Mouse (Mus musculus) stomach, embryonic 15.5 days (tissue): Measurements from ENCODE around the gene Map1b. TPM values are rescaled to one million over a fixed set of nuclear protein-coding genes. Genes with fewer than 3 reads are reported as not detected.

Experiments
- ATAC-seq: fragments of 200-750 bp; cut with Nextera tagmentation; 2 replicates; pipeline ENCODE4 v1.8.0; 2017; ENCODE audit warnings: low read depth, moderate number of reproducible peaks, moderate TSS enrichment; ENCODE audit not compliant: insufficient read depth, low FRiP score
- H3K27ac ChIP-seq: fragments of 300-500 bp; sonication (generic); 2 replicates; pipeline ENCODE4 v1.5.1; 2015; ENCODE audit warnings: mild to moderate bottlenecking, inconsistent platforms
- H3K27me3 ChIP-seq: fragments of 300-500 bp; sonication (generic); replicated peaks from 2 replicates; pipeline ENCODE4 v1.6.1; 2015; ENCODE audit warnings: inconsistent platforms
- H3K36me3 ChIP-seq: fragments of 300-500 bp; sonication (generic); 2 replicates; pipeline ENCODE4 v1.6.1; 2015; ENCODE audit warnings: inconsistent platforms
- H3K4me1 ChIP-seq: fragments of 300-500 bp; sonication (generic); 2 replicates; pipeline ENCODE4 v1.6.1; 2015; ENCODE audit warnings: inconsistent platforms
- H3K4me2 ChIP-seq: fragments of 300-500 bp; sonication (generic); 2 replicates; pipeline ENCODE4 v1.6.1; 2015; ENCODE audit warnings: mild to moderate bottlenecking, inconsistent platforms
- H3K4me3 ChIP-seq: fragments of 300-500 bp; sonication (generic); replicated peaks from 2 replicates; pipeline ENCODE4 v1.5.1; 2015; ENCODE audit warnings: inconsistent platforms
- H3K9ac ChIP-seq: fragments of 300-500 bp; sonication (generic); 2 replicates; pipeline ENCODE4 v1.6.1; 2015; ENCODE audit warnings: inconsistent platforms
- H3K9me3 ChIP-seq: fragments of 300-500 bp; sonication (generic); 2 replicates; pipeline ENCODE4 v1.6.1; 2016; ENCODE audit warnings: inconsistent platforms
- WGBS: fragments of 180-500 bp; shearing (Covaris S2); methylation state at CpG from one replicate; pipeline ENCODE4 v1.1.7; 2015; 5-methylcytosine and 5-hydroxymethylcytosine counted together
- polyA plus RNA-seq: library from polyadenylated mRNA; unstranded; fragments of >200 nt; fragmentation: Nextera tagmentation; extraction: Ambion mirVana; gene quantifications from 2 replicates; pipeline ENCODE4 v1.2.1, GENCODE M21; 2015

The Map1b gene
- polyA plus RNA-seq, 1 experiment from 2014 or later = 131 TPM

- Histone ChIP-seq H3K4me1 (peaks cover 9% of the 10 kb centered on the region; the same call in 1 of the 2 replicates), H3K4me3 (no peak overlapping the region), H3K27ac (peak overlapping the region; percentile 26; the same call in 1 of the 2 replicates), H3K36me3 (peaks cover 10% of the 10 kb centered on the region), H3K27me3 (no peaks in the 10 kb centered on the region), H3K9ac (no peak overlapping the region), H3K9me3 (no peaks in the 10 kb centered on the region), H3K4me2 (no peak overlapping the region)
- 57% methylated on average over 13 of the region's 13 CpGs for WGBS
- no peak; the same call in 1 of the 2 replicates for ATAC-seq
Observed at GRCm38 (mm10) chr13:99413481-99414351, 102.6 kb downstream of the Map1b start.

- Histone ChIP-seq H3K4me1 (peaks cover 9% of the 10 kb centered on the region; the same call in 1 of the 2 replicates), H3K4me3 (no peak overlapping the region), H3K4me2 (no peak overlapping the region), H3K27me3 (no peaks in the 10 kb centered on the region), H3K9me3 (no peaks in the 10 kb centered on the region), H3K9ac (no peak overlapping the region), H3K36me3 (peaks cover 10% of the 10 kb centered on the region), H3K27ac (peak overlapping the region; percentile 60)
- 63% methylated on average over 11 of the region's 11 CpGs for WGBS
- 0 out of 2 replicates have a peak, but pooled peaks have one; percentile 45 for ATAC-seq
Observed at GRCm38 (mm10) chr13:99412477-99413080, 103.8 kb downstream of the Map1b start.

GRCm38 (mm10) chr13:99411761-99412160 lies 104.6 kb downstream of the Map1b start:
- Histone ChIP-seq H3K4me3 (no peak overlapping the region), H3K9ac (no peak overlapping the region), H3K4me2 (no peak overlapping the region), H3K27ac (0 out of 2 replicates have a peak overlapping the region, but pooled peaks have one; percentile 60), H3K27me3 (no peaks in the 10 kb centered on the region), H3K9me3 (no peaks in the 10 kb centered on the region), H3K4me1 (peaks cover 9% of the 10 kb centered on the region; the same call in 1 of the 2 replicates), H3K36me3 (peaks cover 10% of the 10 kb centered on the region)
- no peak for ATAC-seq
- WGBS = 88% methylated on average over 3 of the region's 3 CpGs

- no peak overlapping the region for H3K27ac ChIP-seq
- H3K27me3 ChIP-seq = no peaks in the 10 kb centered on the region
- H3K4me3 ChIP-seq = no peak overlapping the region
- no peaks in the 10 kb centered on the region for H3K9me3 ChIP-seq
- H3K4me1 ChIP-seq = peaks cover 9% of the 10 kb centered on the region; the same call in 1 of the 2 replicates
- H3K36me3 ChIP-seq = peaks cover 17% of the 10 kb centered on the region
- H3K9ac ChIP-seq = no peak overlapping the region
- ATAC-seq = no peak
- 71% methylated on average over 14 of the region's 14 CpGs for WGBS
- no peak overlapping the region for H3K4me2 ChIP-seq
Observed at GRCm38 (mm10) chr13:99410611-99411515, 105.5 kb downstream of the Map1b start.

DNA sequence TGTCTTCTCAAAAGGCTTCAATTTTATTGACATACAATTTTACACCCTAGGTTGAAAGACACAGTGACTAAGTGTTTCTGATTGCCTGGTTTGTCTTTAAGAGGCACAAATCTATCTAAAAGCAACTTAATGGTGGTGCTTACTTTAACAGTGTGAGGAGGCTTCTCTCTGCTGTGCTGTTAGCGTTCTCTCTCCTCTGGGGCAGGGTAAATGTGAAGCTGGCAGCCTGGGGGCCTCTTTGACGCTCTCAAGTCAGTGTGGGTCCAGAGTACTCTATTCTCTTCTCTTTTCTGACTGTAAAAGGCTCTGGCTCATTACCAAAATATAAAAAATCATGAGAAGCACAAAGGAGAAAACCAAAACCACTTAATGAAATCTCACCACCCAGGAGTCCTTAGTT lies 107.1 kb downstream of the Map1b start:
- Histone ChIP-seq H3K27ac (no peak overlapping the region), H3K27me3 (no peaks in the 10 kb centered on the region), H3K4me1 (peaks cover 3% of the 10 kb centered on the region; the same call in 1 of the 2 replicates), H3K9me3 (no peaks in the 10 kb centered on the region), H3K36me3 (peaks cover 14% of the 10 kb centered on the region), H3K9ac (no peak overlapping the region), H3K4me2 (no peak overlapping the region), H3K4me3 (no peak overlapping the region)
- no peak for ATAC-seq
- WGBS = 51% methylated on average over 2 of the region's 2 CpGs

DNA sequence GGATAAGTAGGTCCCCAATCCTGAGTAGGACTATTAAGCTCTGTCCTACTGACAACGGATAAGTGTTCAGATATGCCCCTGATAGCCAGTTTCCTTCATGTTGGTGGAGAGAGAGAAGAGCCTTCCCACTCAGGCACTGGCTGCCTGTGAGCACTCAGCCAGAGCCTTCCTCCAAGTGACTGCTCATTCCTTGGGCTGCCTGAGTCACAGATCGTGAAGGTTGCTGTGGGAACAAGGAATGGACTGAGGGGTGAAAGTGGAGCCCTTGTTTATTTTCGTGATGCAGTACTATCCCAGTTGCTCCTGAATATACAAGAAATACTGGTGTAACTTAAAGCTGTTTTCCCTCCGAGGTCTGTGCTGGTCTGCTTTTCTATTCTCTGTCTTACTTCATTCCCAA lies 117.0 kb downstream of the Map1b start:
- no peak overlapping the region for H3K4me2 ChIP-seq
- H3K4me1 ChIP-seq = peaks cover 5% of the 10 kb centered on the region
- no peak overlapping the region for H3K4me3 ChIP-seq
- no peak overlapping the region for H3K9ac ChIP-seq
- 70% methylated on average over 4 of the region's 4 CpGs for WGBS
- H3K27ac ChIP-seq = no peak overlapping the region
- no peak for ATAC-seq
- H3K27me3 ChIP-seq = no peaks in the 10 kb centered on the region
- H3K9me3 ChIP-seq = no peaks in the 10 kb centered on the region
- no peaks in the 10 kb centered on the region; the same call in 1 of the 2 replicates for H3K36me3 ChIP-seq

GRCm38 (mm10) chr13:99398149-99398701 lies 118.1 kb downstream of the Map1b start:
- ATAC-seq = peak; percentile 66; the same call in 1 of the 2 replicates
- H3K9ac ChIP-seq = no peak overlapping the region
- H3K4me1 ChIP-seq = peaks cover 5% of the 10 kb centered on the region
- 82% methylated on average over 12 of the region's 12 CpGs for WGBS
- no peak overlapping the region for H3K27ac ChIP-seq
- H3K9me3 ChIP-seq = no peaks in the 10 kb centered on the region
- H3K36me3 ChIP-seq = no peaks in the 10 kb centered on the region
- H3K27me3 ChIP-seq = no peaks in the 10 kb centered on the region
- H3K4me2 ChIP-seq = no peak overlapping the region
- H3K4me3 ChIP-seq = no peak overlapping the region

DNA sequence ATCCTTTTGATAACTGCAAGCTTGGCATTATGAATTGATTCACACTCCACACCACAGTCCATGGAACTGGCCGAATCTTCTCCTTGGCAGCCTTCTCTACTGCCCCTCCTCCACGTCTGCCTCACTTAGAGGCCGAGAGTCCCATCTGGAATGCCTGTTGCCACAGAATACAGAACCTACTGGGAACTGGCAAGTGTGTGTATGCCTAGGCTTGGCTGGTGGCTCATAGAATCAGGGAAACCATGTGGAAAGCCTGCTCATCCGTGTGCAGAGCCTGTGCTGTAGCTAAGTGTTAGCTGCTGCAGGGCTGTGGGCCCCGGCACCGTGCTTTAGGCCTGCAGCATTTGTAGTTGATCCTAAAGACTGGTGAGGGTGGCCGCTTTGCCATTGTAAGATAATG lies 119.1 kb downstream of the Map1b start:
- 83% methylated on average over 7 of the region's 7 CpGs for WGBS
- Histone ChIP-seq H3K36me3 (no peaks in the 10 kb centered on the region), H3K9ac (no peak overlapping the region), H3K9me3 (no peaks in the 10 kb centered on the region), H3K4me1 (peaks cover 5% of the 10 kb centered on the region), H3K4me2 (no peak overlapping the region), H3K27me3 (no peaks in the 10 kb centered on the region), H3K27ac (no peak overlapping the region), H3K4me3 (no peak overlapping the region)
- ATAC-seq = no peak

- 57% methylated on average over 12 of the region's 12 CpGs for WGBS
- H3K4me2 ChIP-seq = no peak overlapping the region
- 0 out of 2 replicates have a peak, but pooled peaks have one; percentile 22 for ATAC-seq
- no peaks in the 10 kb centered on the region for H3K36me3 ChIP-seq
- H3K9ac ChIP-seq = no peak overlapping the region
- H3K27me3 ChIP-seq = no peaks in the 10 kb centered on the region
- no peaks in the 10 kb centered on the region for H3K9me3 ChIP-seq
- peaks cover 5% of the 10 kb centered on the region for H3K4me1 ChIP-seq
- H3K27ac ChIP-seq = peak overlapping the region; percentile 67
- H3K4me3 ChIP-seq = no peak overlapping the region
Observed at GRCm38 (mm10) chr13:99395531-99395930, 120.8 kb downstream of the Map1b start.

- H3K4me1 ChIP-seq = peaks cover 5% of the 10 kb centered on the region
- H3K27ac ChIP-seq = no peak overlapping the region
- H3K9ac ChIP-seq = no peak overlapping the region
- no peak overlapping the region for H3K4me3 ChIP-seq
- H3K27me3 ChIP-seq = no peaks in the 10 kb centered on the region
- ATAC-seq = no peak
- no peaks in the 10 kb centered on the region for H3K9me3 ChIP-seq
- H3K36me3 ChIP-seq = no peaks in the 10 kb centered on the region
- WGBS = 69% methylated on average over 3 of the region's 3 CpGs
- H3K4me2 ChIP-seq = no peak overlapping the region
Observed at GRCm38 (mm10) chr13:99394694-99395093, 121.6 kb downstream of the Map1b start.

GRCm38 (mm10) chr13:99393128-99393527 lies 123.2 kb downstream of the Map1b start:
- 86% methylated on average over 3 of the region's 3 CpGs for WGBS
- H3K27ac ChIP-seq = no peak overlapping the region
- H3K4me1 ChIP-seq = peaks cover 3% of the 10 kb centered on the region
- no peaks in the 10 kb centered on the region for H3K36me3 ChIP-seq
- no peak for ATAC-seq
- H3K9me3 ChIP-seq = no peaks in the 10 kb centered on the region
- H3K4me2 ChIP-seq = no peak overlapping the region
- no peak overlapping the region for H3K9ac ChIP-seq
- no peaks in the 10 kb centered on the region for H3K27me3 ChIP-seq
- no peak overlapping the region for H3K4me3 ChIP-seq
